Mouse (Mus musculus) thymus, adult 2 months (tissue): ENCODE data around the gene Bcl2l13.

Experiments used
- CTCF ChIP-seq: fragments of 200-500 bp; IDR thresholded peaks from 2 replicates; pipeline ENCODE4 v1.5.1; 2012; ENCODE audit warnings: mild to moderate bottlenecking, control low read depth, low read length, moderate library complexity, borderline replicate concordance; ENCODE audit not compliant: control insufficient read depth, poor library complexity, insufficient read depth; ENCODE audit errors: extremely low read depth
- POLR2A ChIP-seq: fragments of 200-500 bp; IDR thresholded peaks from 2 replicates; pipeline ENCODE4 v1.6.1; 2012; ENCODE audit warnings: mild to moderate bottlenecking, low read length, control low read depth, moderate library complexity; ENCODE audit not compliant: control insufficient read depth, poor library complexity, insufficient read depth; ENCODE audit errors: extremely low read depth

- TF ChIP-seq POLR2A: no peak
- no peak for TF ChIP-seq CTCF
Measured at GRCm38 (mm10) chr6:120903450-120903912, 67.5 kb downstream of the Bcl2l13 start.
